Mouse (Mus musculus) limb, embryonic 11.5 days (tissue): ENCODE measurements around the gene Gys1. TPM values are rescaled to one million over a fixed set of nuclear protein-coding genes. Genes with fewer than 3 reads are reported as not detected.
A peak's percentile ranks its signal among the peaks of the same experiment; 100 is the strongest.

Experiments used
- ATAC-seq: fragments of 200-750 bp; cut with Nextera tagmentation; 2 replicates; pipeline ENCODE4 v1.8.0; 2017; ENCODE audit warnings: low read depth; ENCODE audit not compliant: insufficient number of reproducible peaks, low FRiP score, low TSS enrichment
- DNase-seq: peaks from one replicate; pipeline ENCODE4 v3.0.0-alpha.2; 2015; ENCODE audit warnings: low spot score
- H3K27ac ChIP-seq: fragments of 300-500 bp; sonication (generic); replicated peaks from 2 replicates; pipeline ENCODE4 v1.5.1; 2014; ENCODE audit warnings: low read depth, mild to moderate bottlenecking, low read length
- H3K27me3 ChIP-seq: fragments of 300-500 bp; sonication (generic); 2 replicates; pipeline ENCODE4 v1.6.1; 2014; ENCODE audit warnings: mild to moderate bottlenecking, low read length, mixed read lengths; ENCODE audit not compliant: control insufficient read depth, insufficient read depth
- H3K36me3 ChIP-seq: fragments of 300-500 bp; sonication (generic); 2 replicates; pipeline ENCODE4 v1.6.1; 2014; ENCODE audit warnings: mild to moderate bottlenecking, low read length, moderate library complexity, mixed read lengths; ENCODE audit not compliant: control insufficient read depth, insufficient read depth
- H3K4me1 ChIP-seq: fragments of 300-500 bp; sonication (generic); 2 replicates; pipeline ENCODE4 v1.6.1; 2014; ENCODE audit warnings: low read length, mixed read lengths; ENCODE audit not compliant: control insufficient read depth, insufficient read depth
- H3K4me2 ChIP-seq: fragments of 300-500 bp; sonication (generic); 2 replicates; pipeline ENCODE4 v1.6.1; 2014; ENCODE audit warnings: low read depth, mild to moderate bottlenecking, moderate library complexity; ENCODE audit not compliant: severe bottlenecking
- H3K4me3 ChIP-seq: fragments of 300-500 bp; sonication (generic); 2 replicates; pipeline ENCODE4 v1.5.1; 2014; ENCODE audit warnings: low read depth, low read length
- H3K9ac ChIP-seq: fragments of 300-500 bp; sonication (generic); 2 replicates; pipeline ENCODE4 v1.6.1; 2014; ENCODE audit warnings: mild to moderate bottlenecking, low read length
- H3K9me3 ChIP-seq: fragments of 300-500 bp; sonication (generic); 2 replicates; pipeline ENCODE4 v1.6.1; 2016; ENCODE audit warnings: low read length; ENCODE audit not compliant: control insufficient read depth
- WGBS: fragments of 180-500 bp; shearing (Covaris S2); extraction: QIAGEN DNeasy Blood & Tissue Kit; methylation state at CpG from one replicate; pipeline ENCODE4 v1.1.7; 2014; 5-methylcytosine and 5-hydroxymethylcytosine counted together
- polyA plus RNA-seq: library from polyadenylated mRNA; unstranded; fragments of >200 nt; fragmentation: Nextera tagmentation; extraction: Ambion mirVana; gene quantifications from 2 replicates; pipeline ENCODE4 v1.2.1, GENCODE M21; 2014

The Gys1 gene
- polyA plus RNA-seq, 1 experiment from 2014 or later, result 39.1 TPM

DNA sequence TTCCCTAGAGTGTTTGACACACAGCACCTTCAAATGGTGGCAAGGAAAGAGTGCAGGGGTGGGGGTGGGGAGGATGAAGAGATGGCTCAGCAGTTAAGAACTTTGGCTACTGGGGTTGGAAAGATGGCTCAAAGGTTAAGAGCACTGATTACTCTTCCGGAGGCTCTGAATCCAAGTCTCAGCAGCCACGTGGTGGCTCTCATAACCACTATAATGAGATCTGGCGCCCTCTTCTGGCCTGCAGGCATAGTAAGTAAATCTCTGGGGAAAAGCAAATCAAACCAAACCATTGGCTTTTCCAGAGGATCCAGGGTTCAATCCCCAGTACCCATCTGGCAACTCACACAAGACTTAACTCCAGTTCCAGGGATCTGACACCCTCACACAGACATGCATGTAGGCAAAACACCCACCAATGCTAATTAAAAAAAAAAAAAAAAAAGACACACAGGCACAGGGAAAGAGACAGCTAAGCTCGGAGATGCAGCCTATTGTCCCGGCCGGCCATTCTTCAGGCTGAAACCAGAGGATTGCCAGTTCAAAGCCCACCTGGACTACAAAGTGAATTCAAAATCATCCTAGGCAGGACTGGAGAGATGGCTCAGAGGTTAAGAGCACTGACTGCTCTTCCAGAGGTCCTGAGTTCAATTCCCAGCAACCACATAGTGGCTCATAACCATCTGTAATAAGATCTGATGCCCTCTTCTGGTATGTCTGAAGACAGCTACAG lies 30.9 kb upstream of the Gys1 start:
- H3K27me3 ChIP-seq, result peaks cover 36% of the 10 kb centered on the region
- no peaks in the 10 kb centered on the region for H3K36me3 ChIP-seq
- H3K27ac ChIP-seq, result no peak overlapping the region
- 45% methylated on average over 6 of the region's 6 CpGs for WGBS
- H3K4me3 ChIP-seq, result no peak overlapping the region
- ATAC-seq (no peak), DNase-seq (peak; percentile 84)
- H3K9ac ChIP-seq, result no peak overlapping the region
- no peaks in the 10 kb centered on the region for H3K9me3 ChIP-seq
- 0 out of 2 replicates have a peak, but pooled peaks cover 3% of the 10 kb centered on the region for H3K4me1 ChIP-seq
- H3K4me2 ChIP-seq, result no peak overlapping the region

DNA sequence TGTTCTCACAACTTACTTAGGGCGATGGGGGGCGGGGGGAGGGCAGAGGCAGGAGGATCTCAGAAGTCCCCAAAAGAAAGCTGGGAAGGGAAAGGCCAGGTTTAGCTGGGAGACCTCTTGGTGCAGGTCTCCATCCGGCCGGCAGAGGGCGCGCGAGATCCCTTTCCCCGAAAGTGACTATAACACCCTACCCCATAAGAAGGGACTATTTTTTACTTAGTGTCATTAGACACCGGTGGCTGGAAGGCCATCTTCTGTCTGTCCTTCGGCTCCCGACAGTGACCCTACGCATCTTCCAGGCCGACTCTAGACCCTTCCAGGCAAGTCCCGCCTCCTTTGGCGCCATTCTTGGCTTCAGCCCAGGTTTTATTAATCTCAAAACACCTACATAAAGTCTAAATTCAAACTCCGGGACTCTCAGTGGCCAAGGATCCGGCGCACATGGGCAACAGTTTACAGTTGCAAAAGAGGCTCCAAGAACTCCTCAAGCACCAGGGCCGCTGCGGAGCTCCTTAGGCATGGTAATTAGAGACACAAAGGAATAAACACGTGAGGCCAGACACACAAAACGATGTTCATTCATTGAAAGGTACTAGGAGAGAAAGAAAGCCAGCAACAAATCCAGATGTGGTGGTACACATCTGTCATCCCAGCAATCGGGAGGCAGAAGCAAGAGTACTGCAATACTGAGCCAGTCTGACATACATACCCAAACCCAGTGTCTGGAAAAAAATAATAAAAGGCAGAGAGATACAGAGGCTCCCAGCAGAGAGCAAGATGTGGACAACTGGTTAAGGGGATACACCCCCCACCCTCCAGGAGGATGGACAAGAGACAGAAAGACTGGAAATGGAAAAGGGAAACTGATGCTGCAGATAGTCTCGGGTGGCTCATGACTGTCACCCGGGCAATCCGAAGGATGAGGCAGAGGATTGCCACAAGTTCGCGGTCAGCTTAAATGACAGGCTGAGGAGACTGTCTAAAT lies 29.3 kb upstream of the Gys1 start, which contains the start of gene Kcna7:
Gene Kcna7 (plus strand): TSS at position 563 of the 985 bp plus-strand sequence.
- H3K9ac ChIP-seq, result peak within 1 kb of the TSS; percentile 30; the same call in 1 of the 2 replicates
- no peak within 1 kb of the TSS for H3K27ac ChIP-seq

DNA sequence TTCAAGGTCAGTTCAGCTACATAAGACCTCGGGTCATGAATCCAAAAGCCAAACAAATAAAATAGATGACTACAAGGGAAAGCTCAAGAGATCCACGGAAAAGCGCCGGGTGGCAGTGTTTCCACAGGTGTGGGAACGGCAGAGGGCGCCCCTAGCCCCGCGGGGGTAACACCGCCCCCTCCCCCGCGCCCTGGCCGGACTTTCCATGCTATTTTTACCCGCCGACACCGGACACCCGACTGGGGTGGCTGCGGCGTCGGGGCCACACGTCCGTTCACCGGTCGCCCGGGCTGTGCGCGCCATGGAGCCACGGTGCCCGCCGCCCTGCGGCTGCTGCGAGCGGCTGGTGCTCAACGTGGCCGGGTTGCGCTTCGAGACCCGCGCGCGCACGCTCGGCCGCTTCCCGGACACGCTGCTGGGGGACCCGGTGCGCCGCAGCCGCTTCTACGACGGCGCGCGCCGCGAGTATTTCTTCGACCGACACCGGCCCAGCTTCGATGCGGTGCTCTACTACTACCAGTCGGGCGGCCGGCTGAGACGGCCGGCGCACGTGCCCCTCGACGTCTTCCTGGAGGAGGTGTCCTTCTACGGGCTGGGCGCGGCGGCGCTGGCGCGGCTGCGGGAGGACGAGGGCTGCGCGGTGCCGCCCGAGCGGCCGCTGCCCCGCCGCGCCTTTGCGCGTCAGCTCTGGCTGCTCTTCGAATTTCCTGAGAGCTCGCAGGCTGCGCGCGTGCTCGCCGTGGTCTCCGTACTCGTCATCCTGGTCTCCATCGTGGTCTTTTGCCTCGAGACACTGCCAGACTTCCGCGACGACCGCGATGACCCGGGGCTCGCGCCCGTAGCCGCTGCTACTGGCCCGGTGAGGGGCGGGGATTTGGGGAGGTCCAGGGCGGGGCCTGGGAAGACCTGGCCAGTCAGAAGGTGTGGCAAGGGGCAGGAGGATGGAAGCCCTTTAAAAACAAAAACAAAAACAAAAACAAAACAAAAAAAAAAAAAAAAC lies 28.2 kb upstream of the Gys1 start:
- DNase-seq (peak; percentile 56), ATAC-seq (no peak; the same call in 1 of the 2 replicates)
- H3K27ac ChIP-seq, result no peak overlapping the region
- H3K4me3 ChIP-seq, result peak overlapping the region; percentile 29
- 1% methylated on average over 112 of the region's 114 CpGs for WGBS
- no peaks in the 10 kb centered on the region for H3K9me3 ChIP-seq
- peak overlapping the region; percentile 30; the same call in 1 of the 2 replicates for H3K9ac ChIP-seq
- H3K36me3 ChIP-seq, result no peaks in the 10 kb centered on the region
- peaks cover 54% of the 10 kb centered on the region for H3K27me3 ChIP-seq
- H3K4me1 ChIP-seq, result 0 out of 2 replicates have a peak, but pooled peaks cover 3% of the 10 kb centered on the region
- H3K4me2 ChIP-seq, result peak overlapping the region; percentile 52

More for the DNA sequence above, 29.3 kb upstream of the Gys1 start, which contains the start of gene Kcna7:
- ATAC-seq (no peak), DNase-seq (peak; percentile 74)
- H3K4me2 ChIP-seq, result peak within 1 kb of the TSS; percentile 52
- H3K9me3 ChIP-seq, result no peaks in the 10 kb centered on the region
- peak within 1 kb of the TSS; percentile 29 for H3K4me3 ChIP-seq
- WGBS, result 12% methylated on average over 28 of the region's 28 CpGs
- H3K36me3 ChIP-seq, result no peaks in the 10 kb centered on the region
- 0 out of 2 replicates have a peak, but pooled peaks cover 3% of the 10 kb centered on the region for H3K4me1 ChIP-seq
- peaks cover 47% of the 10 kb centered on the region for H3K27me3 ChIP-seq

DNA sequence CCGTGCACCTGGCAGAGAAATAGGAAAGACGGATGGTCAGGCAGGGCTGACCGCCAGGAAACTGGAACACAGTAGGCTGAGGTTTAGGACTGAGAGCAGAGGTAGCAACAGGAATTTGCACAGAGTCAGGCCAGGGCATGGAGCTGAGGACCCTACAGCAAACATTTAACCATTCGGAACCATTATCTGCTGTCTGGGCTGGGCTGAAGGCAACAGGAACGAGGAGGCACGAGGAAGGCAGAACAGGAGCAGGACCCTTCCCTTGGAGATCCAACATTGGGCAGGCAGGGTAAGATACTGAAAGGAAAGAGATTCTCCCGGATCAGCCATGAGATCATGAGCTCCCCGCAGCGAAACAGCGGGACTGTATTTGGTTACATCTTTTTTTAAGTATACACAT lies 26.8 kb upstream of the Gys1 start:
- no peak for ATAC-seq
- 83% methylated on average over 10 of the region's 10 CpGs for WGBS

DNA sequence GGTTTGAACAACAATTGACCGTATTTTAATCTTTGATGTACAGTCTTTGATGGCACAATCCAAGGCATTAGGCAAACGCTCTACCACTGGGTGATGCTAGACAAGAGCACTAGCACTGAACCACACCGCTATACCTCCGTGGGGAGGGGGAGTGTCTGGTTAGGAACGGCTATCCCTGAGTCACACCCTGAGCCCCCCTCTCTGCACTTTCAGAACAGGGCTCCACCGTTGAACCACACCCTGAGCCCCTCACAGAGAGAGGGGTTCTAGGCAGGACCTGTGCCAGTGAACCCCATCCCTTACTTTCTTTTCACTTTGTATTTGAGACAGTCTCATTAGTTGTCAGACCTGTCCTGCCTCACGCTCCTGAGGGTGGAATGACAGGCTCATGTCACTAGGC lies 26.3 kb upstream of the Gys1 start:
- Histone ChIP-seq H3K9ac (no peak overlapping the region), H3K4me1 (0 out of 2 replicates have a peak, but pooled peaks cover 3% of the 10 kb centered on the region), H3K4me2 (no peak overlapping the region), H3K4me3 (no peak overlapping the region), H3K27ac (no peak overlapping the region), H3K27me3 (peaks cover 69% of the 10 kb centered on the region), H3K9me3 (no peaks in the 10 kb centered on the region), H3K36me3 (no peaks in the 10 kb centered on the region)
- DNase-seq, result no peak
- WGBS, result 78% methylated on average over 7 of the region's 7 CpGs
- ATAC-seq, result no peak

More for the DNA sequence above, 26.8 kb upstream of the Gys1 start:
- Histone ChIP-seq H3K4me1 (0 out of 2 replicates have a peak, but pooled peaks cover 3% of the 10 kb centered on the region), H3K9me3 (no peaks in the 10 kb centered on the region), H3K4me3 (no peak overlapping the region), H3K27me3 (peaks cover 64% of the 10 kb centered on the region), H3K27ac (no peak overlapping the region), H3K4me2 (no peak overlapping the region), H3K9ac (no peak overlapping the region), H3K36me3 (no peaks in the 10 kb centered on the region)
- no peak for DNase-seq

DNA sequence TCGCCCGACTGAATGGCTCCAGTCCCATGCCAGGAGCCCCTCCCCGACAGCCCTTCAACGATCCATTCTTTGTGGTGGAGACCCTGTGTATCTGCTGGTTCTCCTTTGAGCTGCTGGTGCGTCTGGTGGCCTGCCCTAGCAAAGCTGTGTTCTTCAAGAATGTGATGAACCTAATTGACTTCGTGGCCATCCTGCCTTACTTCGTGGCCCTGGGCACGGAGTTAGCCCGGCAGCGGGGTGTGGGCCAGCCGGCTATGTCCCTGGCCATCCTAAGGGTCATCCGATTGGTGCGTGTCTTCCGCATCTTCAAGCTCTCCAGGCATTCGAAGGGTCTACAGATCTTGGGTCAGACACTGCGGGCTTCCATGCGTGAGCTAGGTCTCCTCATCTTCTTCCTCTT lies 25.7 kb upstream of the Gys1 start:
- Histone ChIP-seq H3K36me3 (no peaks in the 10 kb centered on the region), H3K9me3 (no peaks in the 10 kb centered on the region), H3K27ac (no peak overlapping the region), H3K27me3 (peaks cover 75% of the 10 kb centered on the region), H3K4me2 (no peak overlapping the region), H3K9ac (no peak overlapping the region), H3K4me1 (peaks cover 6% of the 10 kb centered on the region; the same call in 1 of the 2 replicates), H3K4me3 (no peak overlapping the region)
- WGBS, result 90% methylated on average over 17 of the region's 17 CpGs
- ATAC-seq, result no peak
- no peak for DNase-seq

DNA sequence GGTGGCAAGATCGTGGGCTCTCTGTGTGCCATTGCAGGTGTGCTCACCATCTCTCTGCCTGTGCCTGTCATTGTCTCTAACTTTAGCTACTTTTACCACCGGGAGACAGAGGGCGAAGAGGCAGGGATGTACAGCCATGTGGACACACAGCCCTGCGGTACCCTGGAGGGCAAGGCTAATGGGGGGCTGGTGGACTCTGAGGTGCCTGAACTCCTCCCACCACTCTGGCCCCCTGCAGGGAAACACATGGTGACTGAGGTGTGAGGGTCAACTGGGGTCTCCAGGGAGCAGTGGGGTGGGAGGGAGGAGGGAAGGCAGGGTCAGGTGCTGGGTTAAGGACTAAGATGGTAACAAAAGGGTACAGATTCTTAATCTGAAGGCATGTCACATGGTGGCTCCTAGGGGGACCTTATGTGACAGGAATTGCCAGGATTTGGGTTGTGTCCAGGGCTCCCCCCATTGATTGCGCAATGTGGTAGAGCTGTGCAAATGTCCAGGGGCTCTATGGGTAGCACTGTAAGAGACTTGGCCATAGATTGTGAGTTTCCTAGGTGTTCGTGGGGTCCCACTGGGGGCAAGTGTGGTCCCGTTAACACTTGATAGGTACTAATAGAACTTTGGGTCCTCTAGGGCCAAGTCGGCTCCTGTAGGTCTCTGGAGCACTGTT lies 25.0 kb upstream of the Gys1 start:
- Histone ChIP-seq H3K36me3 (no peaks in the 10 kb centered on the region), H3K4me2 (no peak overlapping the region)
- WGBS, result 85% methylated on average over 8 of the region's 8 CpGs

More for the DNA sequence above, 25.0 kb upstream of the Gys1 start:
- no peak overlapping the region for H3K27ac ChIP-seq
- peaks cover 9% of the 10 kb centered on the region for H3K4me1 ChIP-seq
- no peaks in the 10 kb centered on the region for H3K9me3 ChIP-seq
- no peak overlapping the region for H3K4me3 ChIP-seq
- peaks cover 82% of the 10 kb centered on the region for H3K27me3 ChIP-seq
- DNase-seq, result no peak
- no peak overlapping the region for H3K9ac ChIP-seq
- ATAC-seq, result no peak
